Mouse (Mus musculus) liver, embryonic 14.5 days (tissue): ENCODE measurements around the gene Snx18.

Experiments
- CTCF ChIP-seq: IDR thresholded peaks from 2 replicates; pipeline ENCODE4 v1.5.1; 2016; ENCODE audit warnings: antibody characterized with exemption, low read depth, control low read depth
- EP300 ChIP-seq: IDR thresholded peaks from 2 replicates; pipeline ENCODE4 v1.6.1; 2016; ENCODE audit warnings: antibody characterized with exemption, low read depth

DNA sequence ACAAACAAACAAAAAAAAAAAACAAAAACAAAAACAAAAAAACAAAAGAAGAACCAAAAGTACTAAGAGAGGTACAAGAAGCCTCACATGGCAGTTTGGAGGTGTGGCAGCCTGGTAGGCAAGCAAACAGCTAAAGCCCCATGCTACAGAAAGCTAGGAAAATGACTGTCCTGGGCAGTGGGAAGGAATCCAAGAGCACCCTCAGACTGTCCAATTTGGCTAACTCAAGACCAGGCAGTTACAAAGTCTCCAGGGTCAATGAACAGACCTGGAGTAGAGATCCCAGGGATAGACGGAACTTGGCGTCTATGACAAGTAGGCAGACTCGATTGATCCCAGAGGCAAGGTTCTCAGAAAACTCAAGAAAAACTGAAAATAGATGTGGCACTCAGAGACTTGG is 32.8 kb downstream of the Snx18 start:
- TF ChIP-seq CTCF, result no peak
- no peak for TF ChIP-seq EP300
